Mouse (Mus musculus): Measurements from ENCODE around the gene Zfp445. TPM values are rescaled to one million over a fixed set of nuclear protein-coding genes. Genes with fewer than 3 reads are reported as not detected.

Gene Zfp445
- total RNA-seq, 2 experiments from 2014 or later = 29.7 to 36.0 TPM

- intact Hi-C loops (cut with DNase I; ENCODE audit: low total_unique reads) = no loop called here
- peak; percentile 34 for DNase-seq
Measured at GRCm38 (mm10) chr9:122837680-122838079, 28.1 kb downstream of the Zfp445 start.

- no peak for DNase-seq
- intact Hi-C loops (cut with DNase I; ENCODE audit: low total_unique reads) = no loop called here
Measured at GRCm38 (mm10) chr9:122837216-122837615, 28.6 kb downstream of the Zfp445 start.

GRCm38 (mm10) chr9:122836790-122837189, 29.0 kb downstream of the Zfp445 start:
- intact Hi-C loops (cut with DNase I; ENCODE audit: low total_unique reads) = no loop called here
- peak; percentile 38 for DNase-seq

GRCm38 (mm10) chr9:122836126-122836525, 29.7 kb downstream of the Zfp445 start:
- no peak for DNase-seq
- intact Hi-C loops (cut with DNase I; ENCODE audit: low total_unique reads) = no loop called here

- no peak for DNase-seq
- intact Hi-C loops (cut with DNase I; ENCODE audit: low total_unique reads) = no loop called here
Measured at GRCm38 (mm10) chr9:122829826-122830380, 35.9 kb downstream of the Zfp445 start.

- no peak for DNase-seq
Measured at GRCm38 (mm10) chr9:122826743-122827142, 39.1 kb downstream of the Zfp445 start.

GRCm38 (mm10) chr9:122823374-122824017, 42.3 kb downstream of the Zfp445 start:
- intact Hi-C loops (cut with DNase I; ENCODE audit: low total_unique reads) = no loop called here
- DNase-seq = no peak

More at GRCm38 (mm10) chr9:122826743-122827142, 39.1 kb downstream of the Zfp445 start:
- intact Hi-C loops (cut with DNase I; ENCODE audit: low total_unique reads) = no loop called here

- DNase-seq = no peak
- intact Hi-C loops (cut with DNase I; ENCODE audit: low total_unique reads) = no loop called here
Measured at GRCm38 (mm10) chr9:122815239-122815851, 50.5 kb downstream of the Zfp445 start.

GRCm38 (mm10) chr9:122814775-122815174, 51.0 kb downstream of the Zfp445 start:
- intact Hi-C loops (cut with DNase I; ENCODE audit: low total_unique reads) = no loop called here
- no peak for DNase-seq

GRCm38 (mm10) chr9:122812386-122812785, 53.4 kb downstream of the Zfp445 start:
- intact Hi-C loops (cut with DNase I; ENCODE audit: low total_unique reads) = no loop called here
- no peak for DNase-seq

GRCm38 (mm10) chr9:122810212-122810611, 55.6 kb downstream of the Zfp445 start:
- DNase-seq = peak; percentile 11
- intact Hi-C loops (cut with DNase I; ENCODE audit: low total_unique reads) = no loop called here

- intact Hi-C loops (cut with DNase I; ENCODE audit: low total_unique reads) = no loop called here
Measured at GRCm38 (mm10) chr9:122807186-122807585, 58.6 kb downstream of the Zfp445 start.

GRCm38 (mm10) chr9:122805845-122806341, 59.9 kb downstream of the Zfp445 start:
- DNase-seq = no peak
- intact Hi-C loops (cut with DNase I; ENCODE audit: low total_unique reads) = no loop called here

More at GRCm38 (mm10) chr9:122807186-122807585, 58.6 kb downstream of the Zfp445 start:
- no peak for DNase-seq

- intact Hi-C loops (cut with DNase I; ENCODE audit: low total_unique reads) = no loop called here
Measured at GRCm38 (mm10) chr9:122805053-122805844, 60.6 kb downstream of the Zfp445 start, which contains the start of gene Tcaim. Gene Tcaim, plus strand, starts transcription at chr9:122805539.

More at GRCm38 (mm10) chr9:122805053-122805844, 60.6 kb downstream of the Zfp445 start, which contains the start of gene Tcaim:
- peak; percentile 92 for DNase-seq

Other genes with a start within 250 kb of the Zfp445 start
- gene Topaz1, start 118.7 kb downstream of the Zfp445 start, total RNA-seq (2021) = not detected
- gene Tcaim, start 60.5 kb downstream of the Zfp445 start, total RNA-seq (2021) = 10 to 100 TPM; 31.1 to 32.9 TPM
- not detected for gene Gm35549, start 22.0 kb downstream of the Zfp445 start, total RNA-seq (2021)
- gene Zkscan7, start 19.7 kb upstream of the Zfp445 start, total RNA-seq (2021) = 1 to 10 TPM; 3.6 TPM
- gene Zfp105, start 57.1 kb upstream of the Zfp445 start, total RNA-seq (2021) = 1 to 10 TPM; 2.8 to 3.9 TPM
- 10 to 100 TPM; 11.1 to 12.1 TPM for gene 1110059G10Rik, start 85.0 kb upstream of the Zfp445 start, total RNA-seq (2021)
- 1 to 10 TPM; 2.1 to 2.5 TPM for gene Kif15, start 85.0 kb upstream of the Zfp445 start, total RNA-seq (2021)
- gene Tmem42, start 155.3 kb upstream of the Zfp445 start, total RNA-seq (2021) = 10 to 100 TPM in 1 of 2 experiments, 1 to 10 TPM in 1; 9.0 to 11.2 TPM
- gene Tgm4, start 168.7 kb upstream of the Zfp445 start, total RNA-seq (2021) = under 1 TPM; 0.16 TPM
- 10 to 100 TPM; 37.1 to 43.0 TPM for gene Zdhhc3, start 247.2 kb upstream of the Zfp445 start, total RNA-seq (2021)
- gene Exosc7, start 247.2 kb upstream of the Zfp445 start, total RNA-seq (2021) = 10 to 100 TPM; 18.1 to 20.7 TPM

Data from gastrocnemius, postnatal 14 days (tissue).